Mouse (Mus musculus): ENCODE results near the gene Rmi2. TPM values are rescaled to one million over a fixed set of nuclear protein-coding genes. Genes with fewer than 3 reads are reported as not detected.

The Rmi2 gene
- total and polyA plus RNA-seq, 2 experiments from 2014 or later: 0.58 to 4.1 TPM

GRCm38 (mm10) chr16:10893161-10893560, 58.3 kb downstream of the Rmi2 start:
- ATAC-seq: no peak
- Histone ChIP-seq H3K27ac (no peak overlapping the region), H3K4me3 (ENCODE audit: low read length) (no peak overlapping the region), H3K4me2 (ENCODE audit: low read depth, low read length) (no peak overlapping the region), H3K27me3 (ENCODE audit: insufficient read depth, low read length) (no peaks in the 10 kb centered on the region), H3K9me3 (ENCODE audit: low read length) (no peaks in the 10 kb centered on the region), H3K4me1 (ENCODE audit: insufficient read depth, low read length) (no peaks in the 10 kb centered on the region), H3K9ac (replicated peaks; ENCODE audit: low read length) (no peak overlapping the region), H3K36me3 (ENCODE audit: insufficient read depth, low read length) (no peaks in the 10 kb centered on the region)
- DNase-seq (ENCODE audit: low spot score): no peak
- TF ChIP-seq CTCF (IDR thresholded peaks at IDR 0.05; ENCODE audit: low read depth): no peak
- WGBS: 67% methylated on average over 4 of the region's 4 CpGs

GRCm38 (mm10) chr16:10895906-10896305, 61.0 kb downstream of the Rmi2 start:
- Histone ChIP-seq H3K36me3 (ENCODE audit: insufficient read depth, low read length) (no peaks in the 10 kb centered on the region), H3K27me3 (ENCODE audit: insufficient read depth, low read length) (no peaks in the 10 kb centered on the region), H3K27ac (no peak overlapping the region), H3K4me2 (ENCODE audit: low read depth, low read length) (no peak overlapping the region), H3K4me1 (ENCODE audit: insufficient read depth, low read length) (no peaks in the 10 kb centered on the region), H3K4me3 (ENCODE audit: low read length) (no peak overlapping the region), H3K9ac (replicated peaks; ENCODE audit: low read length) (no peak overlapping the region), H3K9me3 (ENCODE audit: low read length) (no peaks in the 10 kb centered on the region)
- ATAC-seq (no peak), DNase-seq (ENCODE audit: low spot score) (no peak)
- WGBS: 70% methylated on average over 3 of the region's 3 CpGs
- no peak for TF ChIP-seq CTCF (IDR thresholded peaks at IDR 0.05; ENCODE audit: low read depth)

DNA sequence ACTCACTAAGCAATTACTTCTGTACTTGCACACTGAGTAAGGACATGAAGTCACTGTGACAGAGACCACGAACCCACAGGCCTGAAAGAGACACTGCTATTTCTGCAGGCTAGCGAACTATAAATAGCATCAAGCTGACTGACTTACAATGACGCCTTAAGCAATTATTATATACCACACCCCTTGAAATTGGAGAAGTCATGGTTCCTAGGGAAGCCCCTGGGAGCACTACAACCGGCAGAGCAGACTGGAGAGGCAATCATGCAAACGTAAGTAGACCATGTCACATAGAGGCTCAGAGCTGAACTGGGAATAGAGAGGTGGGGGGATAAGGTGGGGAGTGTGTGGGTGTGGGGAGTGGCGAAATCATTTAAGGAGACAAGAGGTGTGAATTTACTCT, 62.5 kb downstream of the Rmi2 start:
- Histone ChIP-seq H3K4me1 (ENCODE audit: insufficient read depth, low read length) (no peaks in the 10 kb centered on the region), H3K36me3 (ENCODE audit: insufficient read depth, low read length) (no peaks in the 10 kb centered on the region), H3K4me2 (ENCODE audit: low read depth, low read length) (no peak overlapping the region), H3K9ac (replicated peaks; ENCODE audit: low read length) (no peak overlapping the region), H3K27ac (no peak overlapping the region), H3K4me3 (ENCODE audit: low read length) (no peak overlapping the region), H3K27me3 (ENCODE audit: insufficient read depth, low read length) (no peaks in the 10 kb centered on the region), H3K9me3 (ENCODE audit: low read length) (no peaks in the 10 kb centered on the region)
- WGBS: 42% methylated on average over 6 of the region's 6 CpGs
- no peak for DNase-seq (ENCODE audit: low spot score)
- TF ChIP-seq CTCF (IDR thresholded peaks at IDR 0.05; ENCODE audit: low read depth): no peak
- peak; percentile 55; the same call in 1 of the 2 replicates for ATAC-seq

DNA sequence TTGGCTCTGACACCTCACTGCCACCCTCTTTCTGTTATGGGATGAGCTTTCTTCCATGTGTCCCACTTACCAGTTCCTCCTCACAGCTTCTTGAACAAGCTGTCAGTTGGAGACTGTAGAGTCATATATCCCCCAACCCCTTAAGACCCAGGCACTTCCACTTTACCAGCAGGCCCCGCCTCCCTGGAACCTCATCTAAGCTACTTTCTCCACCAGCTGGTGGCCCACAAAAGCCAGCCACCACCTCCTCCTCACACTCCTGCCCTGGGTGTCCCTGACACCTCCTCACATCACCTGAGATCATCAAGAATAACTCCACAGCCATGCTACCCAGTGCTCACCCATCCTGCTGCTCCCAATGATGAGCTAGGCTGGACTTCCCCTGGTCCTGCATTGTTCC, 65.9 kb downstream of the Rmi2 start:
- ATAC-seq (no peak), DNase-seq (ENCODE audit: low spot score) (no peak)
- Histone ChIP-seq H3K27ac (no peak overlapping the region), H3K9me3 (ENCODE audit: low read length) (no peaks in the 10 kb centered on the region), H3K36me3 (ENCODE audit: insufficient read depth, low read length) (no peaks in the 10 kb centered on the region), H3K4me2 (ENCODE audit: low read depth, low read length) (no peak overlapping the region), H3K27me3 (ENCODE audit: insufficient read depth, low read length) (no peaks in the 10 kb centered on the region), H3K9ac (replicated peaks; ENCODE audit: low read length) (no peak overlapping the region), H3K4me1 (ENCODE audit: insufficient read depth, low read length) (no peaks in the 10 kb centered on the region), H3K4me3 (ENCODE audit: low read length) (no peak overlapping the region)
- WGBS: 100% methylated on average over 1 of the region's 1 CpGs
- no peak for TF ChIP-seq CTCF (IDR thresholded peaks at IDR 0.05; ENCODE audit: low read depth)

GRCm38 (mm10) chr16:10901956-10902355, 67.1 kb downstream of the Rmi2 start:
- Histone ChIP-seq H3K9ac (replicated peaks; ENCODE audit: low read length) (no peak overlapping the region), H3K27me3 (ENCODE audit: insufficient read depth, low read length) (no peaks in the 10 kb centered on the region), H3K4me2 (ENCODE audit: low read depth, low read length) (no peak overlapping the region), H3K27ac (no peak overlapping the region), H3K4me3 (ENCODE audit: low read length) (no peak overlapping the region), H3K36me3 (ENCODE audit: insufficient read depth, low read length) (no peaks in the 10 kb centered on the region), H3K4me1 (ENCODE audit: insufficient read depth, low read length) (no peaks in the 10 kb centered on the region), H3K9me3 (ENCODE audit: low read length) (no peaks in the 10 kb centered on the region)
- WGBS: 69% methylated on average over 2 of the region's 2 CpGs
- no peak for DNase-seq (ENCODE audit: low spot score)
- ATAC-seq: no peak
- no peak for TF ChIP-seq CTCF (IDR thresholded peaks at IDR 0.05; ENCODE audit: low read depth)

DNA sequence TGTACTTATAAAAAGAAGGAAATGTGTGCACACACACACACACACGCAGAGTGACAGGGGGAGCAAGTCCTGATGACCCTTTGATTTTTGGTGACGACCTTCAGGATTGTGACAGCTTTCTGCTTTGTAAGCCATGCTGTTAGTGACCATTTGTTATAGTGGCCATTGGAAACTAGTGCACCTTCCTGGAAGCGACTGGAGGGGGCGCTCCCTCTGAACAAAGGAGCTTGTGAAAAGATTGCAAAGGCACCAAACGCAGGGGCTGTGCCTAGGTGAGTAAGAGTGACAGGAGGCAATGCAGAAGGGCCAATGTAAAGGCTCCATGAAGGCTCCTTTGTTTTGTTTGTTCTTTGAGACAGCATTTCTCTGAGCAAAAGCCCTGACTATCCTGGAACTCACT, 68.0 kb downstream of the Rmi2 start:
- Histone ChIP-seq H3K4me1 (ENCODE audit: insufficient read depth, low read length) (no peaks in the 10 kb centered on the region), H3K4me2 (ENCODE audit: low read depth, low read length) (no peak overlapping the region), H3K9me3 (ENCODE audit: low read length) (no peaks in the 10 kb centered on the region), H3K4me3 (ENCODE audit: low read length) (no peak overlapping the region), H3K27ac (no peak overlapping the region), H3K27me3 (ENCODE audit: insufficient read depth, low read length) (no peaks in the 10 kb centered on the region), H3K36me3 (ENCODE audit: insufficient read depth, low read length) (no peaks in the 10 kb centered on the region), H3K9ac (replicated peaks; ENCODE audit: low read length) (no peak overlapping the region)
- no peak for TF ChIP-seq CTCF (IDR thresholded peaks at IDR 0.05; ENCODE audit: low read depth)
- 58% methylated on average over 5 of the region's 5 CpGs for WGBS
- ATAC-seq: no peak
- DNase-seq (ENCODE audit: low spot score): no peak

DNA sequence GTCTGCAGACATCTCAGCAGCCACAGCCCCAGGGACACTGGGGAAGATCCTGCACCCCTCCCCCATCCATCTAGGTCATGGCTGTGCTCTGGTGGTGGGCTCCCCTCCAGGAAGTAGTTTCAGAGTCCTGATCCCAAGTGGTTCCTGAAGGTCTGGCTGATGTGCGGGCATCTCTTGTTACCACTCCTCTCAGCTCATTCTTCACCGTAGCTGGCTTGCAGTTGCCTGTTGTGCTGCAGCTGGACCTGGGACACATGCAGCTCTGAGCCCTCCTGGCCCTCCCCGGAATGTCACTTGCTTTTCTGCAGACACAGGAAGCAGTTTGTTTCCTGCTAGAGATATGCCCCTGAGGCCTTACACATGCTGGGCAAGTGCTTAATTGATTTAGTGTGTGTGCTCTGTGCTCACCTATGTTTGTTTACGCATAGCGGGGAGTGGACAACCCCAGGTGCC, 70.8 kb downstream of the Rmi2 start:
- H3K9ac ChIP-seq (replicated peaks; ENCODE audit: low read length): no peak overlapping the region
- H3K36me3 ChIP-seq (ENCODE audit: insufficient read depth, low read length): no peaks in the 10 kb centered on the region
- 70% methylated on average over 5 of the region's 5 CpGs for WGBS
- H3K27ac ChIP-seq: no peak overlapping the region
- no peak for ATAC-seq
- DNase-seq (ENCODE audit: low spot score): no peak
- no peak overlapping the region for H3K4me3 ChIP-seq (ENCODE audit: low read length)
- no peaks in the 10 kb centered on the region for H3K4me1 ChIP-seq (ENCODE audit: insufficient read depth, low read length)
- H3K4me2 ChIP-seq (ENCODE audit: low read depth, low read length): no peak overlapping the region
- no peaks in the 10 kb centered on the region for H3K9me3 ChIP-seq (ENCODE audit: low read length)
- H3K27me3 ChIP-seq (ENCODE audit: insufficient read depth, low read length): no peaks in the 10 kb centered on the region
- TF ChIP-seq CTCF (IDR thresholded peaks at IDR 0.05; ENCODE audit: low read depth): no peak

Data from hindbrain, postnatal 0 days (tissue).